Mouse (Mus musculus): ENCODE measurements around the gene Ccl22. TPM values are rescaled to one million over a fixed set of nuclear protein-coding genes. Genes with fewer than 3 reads are reported as not detected.

Gene Ccl22
- total and polyA plus RNA-seq, 3 experiments, result 0.06 TPM; not detected in 2

- DNase-seq (ENCODE audit: low read depth, low spot score), result no peak
- H3K9me3 ChIP-seq (replicated peaks; ENCODE audit: insufficient read depth, low read length), result no peaks in the 10 kb centered on the region
- H3K27me3 ChIP-seq (ENCODE audit: control insufficient read depth in 1 of 2, insufficient read depth in 2 of 2, low read length in 2 of 2), result peaks cover 18 to 21% of the 10 kb centered on the region in 2 experiments
- no peaks in the 10 kb centered on the region for H3K79me2 ChIP-seq (ENCODE audit: control insufficient read depth, insufficient read depth, low read length, poor library complexity)
- no peak overlapping the region for H3K4me3 ChIP-seq (ENCODE audit: control insufficient read depth in 1 of 2, insufficient read depth in 1 of 2, low read depth in 2 of 2, low read length in 2 of 2)
- no peak overlapping the region for H3K9ac ChIP-seq (ENCODE audit: control insufficient read depth, low read depth, low read length, poor library complexity, severe bottlenecking)
- TF ChIP-seq POLR2AphosphoS5 (IDR thresholded peaks at IDR 0.05; ENCODE audit: borderline replicate concordance, low read depth, low read length) (no peak), MEF2A (IDR thresholded peaks at IDR 0.05; ENCODE audit: extremely low read depth, insufficient replicate concordance, low read depth, low read length, poor library complexity, severe bottlenecking) (no peak), USF2 (IDR thresholded peaks at IDR 0.05; ENCODE audit: borderline replicate concordance in 1 of 2, insufficient read depth in 1 of 2, low read depth in 1 of 2, low read length in 2 of 2) (no peak), JUND (IDR thresholded peaks at IDR 0.05; ENCODE audit: low read depth, low read length) (no peak), ETS1 (IDR thresholded peaks at IDR 0.05; ENCODE audit: low read depth, low read length) (no peak), TAL1 (IDR thresholded peaks at IDR 0.05; ENCODE audit: low read length) (no peak), GABPA (IDR thresholded peaks at IDR 0.05; ENCODE audit: low read depth, low read length) (no peak), HCFC1 (IDR thresholded peaks at IDR 0.05; ENCODE audit: low read depth, low read length) (no peak), MYC (IDR thresholded peaks at IDR 0.05; ENCODE audit: low read depth, low read length) (no peak)
- no peaks in the 10 kb centered on the region for H3K36me3 ChIP-seq (ENCODE audit: control insufficient read depth in 1 of 2, insufficient read depth in 2 of 2, low read length in 2 of 2)
- H3K27ac ChIP-seq (ENCODE audit: control insufficient read depth, low read depth, low read length), result no peak overlapping the region
- no peaks in the 10 kb centered on the region for H3K4me1 ChIP-seq (ENCODE audit: control insufficient read depth in 1 of 2, insufficient read depth in 2 of 2, low read length in 2 of 2)
Observed at GRCm38 (mm10) chr8:94751023-94751849, 5.8 kb downstream of the Ccl22 start.

DNA sequence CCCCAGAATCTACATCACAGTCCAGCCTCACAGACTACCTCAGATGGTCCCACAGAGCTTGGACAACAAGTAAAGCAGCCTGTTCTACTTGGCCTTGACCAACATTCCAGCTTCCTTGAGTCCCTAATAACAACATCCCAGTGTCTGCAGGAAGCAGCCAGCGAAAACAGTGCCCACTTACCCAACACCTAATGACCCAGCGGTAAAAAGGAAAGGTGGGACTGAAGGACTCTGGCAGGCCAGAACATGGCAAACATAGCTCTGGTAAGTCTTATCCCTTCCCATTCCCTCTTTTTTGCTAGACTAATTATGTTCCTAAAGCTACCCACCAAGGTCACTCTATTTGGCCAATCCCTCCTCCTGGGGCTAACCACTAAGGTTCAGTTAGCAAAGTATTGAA, 8.6 kb downstream of the Ccl22 start:
- Histone ChIP-seq H3K79me2 (ENCODE audit: control insufficient read depth, insufficient read depth, low read length, poor library complexity) (no peaks in the 10 kb centered on the region), H3K36me3 (ENCODE audit: control insufficient read depth in 1 of 2, insufficient read depth in 2 of 2, low read length in 2 of 2) (no peaks in the 10 kb centered on the region), H3K27ac (ENCODE audit: control insufficient read depth, low read depth, low read length) (no peak overlapping the region), H3K9me3 (replicated peaks; ENCODE audit: insufficient read depth, low read length) (no peaks in the 10 kb centered on the region), H3K27me3 (ENCODE audit: control insufficient read depth in 1 of 2, insufficient read depth in 2 of 2, low read length in 2 of 2) (peaks cover 21% of the 10 kb centered on the region in 2 experiments), H3K4me1 (ENCODE audit: control insufficient read depth in 1 of 2, insufficient read depth in 2 of 2, low read length in 2 of 2) (no peaks in the 10 kb centered on the region), H3K9ac (ENCODE audit: control insufficient read depth, low read depth, low read length, poor library complexity, severe bottlenecking) (no peak overlapping the region), H3K4me3 (ENCODE audit: control insufficient read depth in 1 of 2, insufficient read depth in 1 of 2, low read depth in 2 of 2, low read length in 2 of 2) (no peak overlapping the region)
- no peak for TF ChIP-seq MYB (IDR thresholded peaks at IDR 0.05; ENCODE audit: low read depth, low read length)
- no peak for TF ChIP-seq ETS1 (IDR thresholded peaks at IDR 0.05; ENCODE audit: low read depth, low read length)
- TF ChIP-seq SMC3 (IDR thresholded peaks at IDR 0.05; ENCODE audit: low read depth, low read length), result no peak
- no peak for TF ChIP-seq GATA1 (IDR thresholded peaks at IDR 0.05; ENCODE audit: low read depth, low read length)
- TF ChIP-seq USF2 (IDR thresholded peaks at IDR 0.05; ENCODE audit: borderline replicate concordance in 1 of 2, insufficient read depth in 1 of 2, low read depth in 1 of 2, low read length in 2 of 2), result no peak
- TF ChIP-seq POLR2AphosphoS5 (IDR thresholded peaks at IDR 0.05; ENCODE audit: borderline replicate concordance, low read depth, low read length), result no peak
- no peak for TF ChIP-seq ZC3H11A (IDR thresholded peaks at IDR 0.05; ENCODE audit: low read depth, low read length)
- no peak for TF ChIP-seq GABPA (IDR thresholded peaks at IDR 0.05; ENCODE audit: low read depth, low read length)
- no peak for TF ChIP-seq MAZ (IDR thresholded peaks at IDR 0.05; ENCODE audit: low read depth, low read length)
- TF ChIP-seq TAL1 (IDR thresholded peaks at IDR 0.05; ENCODE audit: low read length), result no peak
- no peak for DNase-seq (ENCODE audit: low read depth, low spot score)

Measured in MEL (cell line).